Mouse (Mus musculus) embryo, embryonic 11 days (tissue): Measurements from ENCODE around the gene Golga7b.
A peak's percentile ranks its signal among the peaks of the same experiment; 100 is the strongest.

Experiments
- DNase-seq: peaks from one replicate; pipeline ENCODE4 v3.0.0-alpha.2; 2015

The Golga7b gene

DNA sequence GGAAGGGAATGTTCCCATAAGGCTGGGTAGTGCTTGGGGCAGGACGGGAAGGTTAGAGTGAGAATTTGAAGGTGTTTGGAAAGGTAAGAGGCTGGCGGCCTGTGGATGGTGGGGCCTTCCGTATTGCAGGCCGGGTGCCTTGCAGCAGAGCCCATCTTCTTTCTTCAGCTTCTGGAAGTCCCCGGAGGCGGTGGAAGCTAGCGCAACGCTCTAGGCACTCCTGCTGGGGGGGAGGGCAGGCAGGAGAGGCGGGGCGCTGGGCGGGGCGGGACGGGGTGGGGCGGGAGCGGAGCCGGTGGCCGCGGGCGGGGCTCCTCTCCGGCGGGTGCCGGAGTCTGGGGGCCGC lies 8.0 kb downstream of the Golga7b start:
- no peak for DNase-seq

DNA sequence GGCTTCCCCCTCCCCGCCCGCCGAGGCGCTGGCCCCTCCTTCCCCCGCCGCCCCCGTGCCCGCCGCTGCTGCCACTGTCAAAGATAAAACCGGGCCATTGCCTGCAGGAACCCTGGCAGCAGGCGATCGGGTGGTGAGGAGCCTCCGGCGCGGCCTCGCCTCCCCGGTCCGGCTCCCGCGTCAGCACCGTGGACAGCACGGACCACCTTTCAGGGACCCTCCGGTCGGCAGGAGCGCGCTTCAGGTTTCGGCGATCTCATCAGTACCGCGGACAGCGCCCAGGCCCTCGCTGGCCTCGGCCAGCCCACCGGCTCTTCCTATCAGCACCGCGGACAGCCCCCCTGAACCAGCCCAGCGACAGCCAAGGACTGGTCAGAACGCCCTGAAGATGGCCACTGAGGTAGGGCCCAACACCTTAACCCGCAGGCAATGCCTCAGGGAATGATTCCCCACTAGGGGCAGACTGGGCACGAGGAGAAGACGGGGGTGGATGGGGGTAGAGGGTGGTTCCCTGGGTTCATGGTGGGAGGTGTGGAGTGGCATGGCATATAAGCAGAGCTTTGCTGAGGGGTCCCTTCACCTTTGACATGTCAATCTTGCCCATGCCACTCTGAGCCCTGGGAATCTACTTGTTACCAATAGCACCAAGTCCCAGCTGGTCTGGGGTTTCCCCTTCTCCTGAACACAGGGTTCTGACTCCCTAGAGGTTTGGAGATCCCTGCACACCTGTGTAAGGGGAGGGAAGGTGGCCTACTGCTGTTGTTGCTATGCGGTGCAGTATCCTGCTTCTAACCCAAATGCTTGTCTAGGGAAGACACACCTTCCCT lies 8.6 kb downstream of the Golga7b start:
- peak; percentile 96 for DNase-seq

GRCm38 (mm10) chr19:42256611-42257240 lies 9.4 kb downstream of the Golga7b start:
- DNase-seq, result no peak

DNA sequence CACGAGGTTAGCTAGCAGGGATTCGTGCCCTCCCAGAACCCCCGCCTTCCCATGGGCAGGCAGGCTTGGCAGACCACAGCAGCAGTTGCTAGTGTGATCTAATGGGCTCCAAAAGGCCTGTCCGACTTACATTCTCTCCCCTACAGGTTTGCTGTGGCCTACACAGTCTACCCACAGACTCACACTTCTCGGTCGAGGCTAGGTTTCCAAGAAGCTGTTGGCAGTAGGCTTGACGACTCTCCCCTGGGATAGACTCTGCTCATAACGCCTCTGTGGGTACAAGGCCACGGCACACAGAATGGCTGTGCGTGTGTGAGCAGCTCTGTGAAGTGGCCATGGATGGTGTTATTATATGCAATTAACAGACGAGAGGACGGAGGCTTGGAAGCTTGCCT lies 9.9 kb downstream of the Golga7b start:
- no peak for DNase-seq

- DNase-seq, result no peak
Measured at GRCm38 (mm10) chr19:42258031-42258430, 10.7 kb downstream of the Golga7b start.

- DNase-seq, result no peak
Measured at GRCm38 (mm10) chr19:42258596-42258995, 11.2 kb downstream of the Golga7b start.

DNA sequence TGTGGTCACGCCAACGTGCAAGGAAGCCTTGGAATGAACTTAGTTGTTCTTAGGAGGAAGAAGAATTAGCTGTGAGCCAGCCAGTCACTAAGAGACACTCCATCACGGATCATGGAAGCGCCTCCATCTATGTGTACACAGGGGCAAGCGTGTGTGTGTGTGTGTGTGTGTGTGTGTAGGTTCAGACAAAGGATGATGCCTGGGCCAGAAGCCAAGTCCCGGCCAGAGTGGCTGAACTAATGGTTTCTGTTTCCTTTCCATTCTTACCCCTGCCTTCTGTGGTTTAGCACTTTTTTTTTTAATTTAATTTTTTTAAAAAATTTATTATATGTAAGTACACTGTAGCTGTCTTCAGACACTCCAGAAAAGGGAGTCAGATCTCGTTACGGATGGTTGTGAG lies 13.1 kb downstream of the Golga7b start:
- no peak for DNase-seq

- no peak for DNase-seq
Measured at GRCm38 (mm10) chr19:42263524-42263923, 16.1 kb downstream of the Golga7b start.

DNA sequence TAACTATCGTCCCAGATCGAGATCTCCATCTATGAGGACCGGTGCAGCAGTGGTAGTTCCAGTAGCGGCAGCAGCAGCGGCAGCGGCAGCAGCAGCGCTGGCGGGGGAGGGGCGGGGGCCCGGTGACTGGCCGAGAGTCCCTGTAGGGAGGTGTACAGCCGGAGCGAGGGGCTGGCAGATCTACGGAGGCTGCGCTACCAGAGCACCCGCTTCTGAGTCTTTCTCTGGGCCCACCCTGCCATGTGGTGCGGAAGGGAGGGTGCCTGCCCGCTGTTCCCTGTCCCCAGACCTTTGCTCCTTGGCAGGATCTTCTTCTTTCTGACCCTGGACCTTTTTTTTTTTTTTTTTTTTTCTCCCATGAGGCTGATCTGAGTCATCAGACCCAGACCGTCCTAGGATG lies 21.0 kb downstream of the Golga7b start:
- DNase-seq, result peak; percentile 69

GRCm38 (mm10) chr19:42270119-42270518 lies 22.7 kb downstream of the Golga7b start:
- no peak for DNase-seq

- DNase-seq, result no peak
Measured at GRCm38 (mm10) chr19:42271182-42271581, 23.8 kb downstream of the Golga7b start.

DNA sequence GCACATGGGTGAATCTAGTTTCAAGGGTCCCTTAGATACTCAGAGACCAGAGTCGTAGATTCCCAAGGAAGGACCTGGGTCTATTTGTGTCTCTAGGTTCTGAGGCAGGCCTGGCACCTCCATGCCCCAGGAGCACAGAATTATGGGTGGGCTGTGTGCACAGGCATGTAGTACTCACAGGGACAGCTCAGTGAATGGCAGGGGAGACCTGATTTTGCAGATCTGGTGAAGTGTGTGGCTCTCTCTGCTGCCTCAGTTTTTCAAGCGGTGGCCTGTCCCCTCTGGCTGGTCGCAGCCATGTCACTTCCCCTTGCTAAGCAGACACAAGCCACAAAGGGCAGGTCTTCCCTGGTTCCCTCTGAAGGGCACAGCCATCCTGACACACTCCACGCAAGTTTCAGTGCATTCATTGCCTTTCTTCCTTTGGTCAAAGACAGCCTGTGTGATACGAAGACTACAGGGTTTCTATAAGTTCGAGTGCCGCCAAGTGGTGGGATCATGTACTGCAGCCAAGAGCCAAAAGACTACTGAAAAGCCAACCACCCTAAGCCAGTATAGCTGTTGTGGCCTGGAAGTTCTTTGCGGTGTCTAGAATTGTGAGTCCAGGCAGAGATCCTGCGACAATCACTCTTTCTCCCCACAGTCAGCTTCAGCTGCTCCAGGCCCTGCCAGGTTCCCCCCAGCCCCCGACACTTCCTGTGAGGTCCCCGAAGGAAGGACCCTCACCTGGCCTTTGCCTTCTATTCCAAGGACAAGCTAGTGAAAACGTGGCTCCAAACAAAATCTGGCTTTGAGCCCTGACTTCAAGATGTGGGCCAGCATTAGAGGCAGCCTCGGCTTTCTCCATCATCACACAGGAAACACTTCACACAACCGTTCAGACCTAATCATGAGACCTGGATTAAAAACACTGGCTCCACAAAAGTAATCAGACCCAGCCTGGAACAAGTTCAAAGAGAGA lies 24.9 kb downstream of the Golga7b start:
- peak; percentile 83 for DNase-seq

DNA sequence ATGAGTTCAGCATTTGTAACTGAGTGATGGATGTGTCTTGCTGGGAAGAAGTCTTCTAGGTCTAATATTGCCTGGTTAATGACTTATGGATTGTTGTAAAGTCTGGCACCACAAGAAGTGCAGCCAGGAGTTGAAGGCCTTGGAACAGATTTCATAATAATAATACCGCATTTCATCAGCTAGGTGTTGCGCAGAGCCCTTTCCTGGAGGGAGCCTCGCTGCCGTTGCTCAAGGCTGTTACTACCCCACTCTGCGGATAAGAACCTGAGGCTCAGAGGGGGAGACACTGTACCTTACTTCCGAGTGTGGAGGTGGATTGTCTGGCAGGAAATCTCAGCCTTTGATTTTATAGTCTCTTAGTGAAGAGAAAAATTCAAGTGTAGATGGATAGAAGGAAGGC lies 29.9 kb downstream of the Golga7b start:
- DNase-seq, result no peak

- DNase-seq, result no peak
Measured at GRCm38 (mm10) chr19:42278461-42278860, 31.1 kb downstream of the Golga7b start.

DNA sequence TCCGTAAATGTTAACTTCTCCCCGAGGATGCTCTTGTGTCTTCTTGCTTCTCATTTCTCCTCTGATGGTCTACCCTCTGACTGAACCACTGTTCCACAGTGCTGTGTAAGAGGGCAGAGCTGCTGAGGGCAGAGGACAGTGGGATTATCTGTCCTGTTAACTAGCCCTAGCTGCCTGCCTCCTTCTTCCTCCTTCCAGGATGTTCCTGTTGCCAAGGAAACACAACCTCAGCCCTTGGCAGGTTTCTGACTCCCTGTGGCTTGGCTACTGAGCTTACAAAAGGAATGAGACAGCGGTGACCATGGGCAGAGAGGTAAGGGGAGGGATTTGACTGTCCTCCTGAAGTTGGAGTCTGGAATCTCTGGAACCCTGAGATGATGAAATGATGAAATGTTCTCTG lies 32.2 kb downstream of the Golga7b start:
- DNase-seq, result no peak

- DNase-seq, result no peak
Measured at GRCm38 (mm10) chr19:42284178-42284577, 36.8 kb downstream of the Golga7b start.

- no peak for DNase-seq
Measured at GRCm38 (mm10) chr19:42288361-42288760, 41.0 kb downstream of the Golga7b start.

GRCm38 (mm10) chr19:42290954-42291661 lies 43.7 kb downstream of the Golga7b start:
- peak; percentile 17 for DNase-seq

GRCm38 (mm10) chr19:42292106-42292505 lies 44.7 kb downstream of the Golga7b start:
- DNase-seq, result peak; percentile 26

DNA sequence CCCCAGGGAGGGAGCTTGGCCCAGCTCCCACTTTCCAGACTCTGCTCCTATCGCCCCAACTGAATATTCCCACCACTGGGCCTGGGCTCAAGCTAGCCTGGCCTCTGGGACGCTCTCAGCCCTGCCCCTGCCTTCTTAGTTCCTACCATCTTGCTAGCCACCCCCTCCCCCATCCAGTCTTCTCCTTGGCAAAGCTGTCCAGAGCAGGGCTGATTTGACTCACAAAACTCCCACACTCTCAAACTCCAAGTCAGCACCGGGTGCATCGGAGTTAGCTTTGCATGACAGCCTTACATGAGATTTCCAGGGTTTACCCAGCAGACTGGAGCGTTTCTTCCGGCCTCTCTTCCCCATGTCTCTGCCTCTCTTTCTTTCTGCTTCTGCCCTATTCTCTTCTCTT lies 45.8 kb downstream of the Golga7b start:
- no peak for DNase-seq

DNA sequence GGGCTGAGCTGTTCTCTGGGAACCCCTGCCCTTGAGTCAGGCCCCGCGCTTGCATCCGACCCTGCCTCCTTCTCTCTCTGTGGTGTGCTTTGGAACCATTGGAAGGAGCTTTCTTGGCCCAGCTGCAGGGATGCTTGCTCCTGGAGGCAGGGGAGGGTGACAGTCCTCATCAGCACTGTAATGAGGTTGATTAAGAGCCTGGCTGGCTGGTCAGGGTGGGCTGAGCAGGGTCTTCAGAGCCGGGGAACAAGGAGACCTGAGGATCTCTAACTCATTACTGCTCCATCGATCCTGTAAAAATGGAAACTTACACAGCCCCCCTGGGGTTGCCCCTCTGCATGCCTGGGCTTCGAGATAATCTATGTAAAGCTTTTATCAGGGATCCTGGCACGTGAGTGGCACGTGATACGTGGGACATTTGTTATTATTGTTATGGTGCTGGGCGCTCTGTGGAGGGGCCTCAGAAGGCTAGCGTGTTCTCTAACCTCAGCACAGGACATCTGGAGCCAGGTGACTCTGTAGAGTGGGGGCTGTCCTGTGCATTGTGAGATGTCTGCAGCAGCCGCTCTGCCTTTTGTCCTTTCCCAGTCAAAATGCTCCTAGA lies 55.9 kb downstream of the Golga7b start:
- DNase-seq, result no peak

- DNase-seq, result no peak
Measured at GRCm38 (mm10) chr19:42304506-42304905, 57.1 kb downstream of the Golga7b start.
